Mouse (Mus musculus) limb, embryonic 11.5 days (tissue): ENCODE data around the gene Coq10b. TPM values are rescaled to one million over a fixed set of nuclear protein-coding genes. Genes with fewer than 3 reads are reported as not detected.

Experiments
- ATAC-seq: fragments of 200-750 bp; cut with Nextera tagmentation; 2 replicates; pipeline ENCODE4 v1.8.0; 2017; ENCODE audit warnings: low read depth; ENCODE audit not compliant: insufficient number of reproducible peaks, low FRiP score, low TSS enrichment
- DNase-seq: peaks from one replicate; pipeline ENCODE4 v3.0.0-alpha.2; 2015; ENCODE audit warnings: low spot score
- H3K27ac ChIP-seq: fragments of 300-500 bp; sonication (generic); replicated peaks from 2 replicates; pipeline ENCODE4 v1.5.1; 2014; ENCODE audit warnings: low read depth, mild to moderate bottlenecking, low read length
- H3K27me3 ChIP-seq: fragments of 300-500 bp; sonication (generic); 2 replicates; pipeline ENCODE4 v1.6.1; 2014; ENCODE audit warnings: mild to moderate bottlenecking, low read length, mixed read lengths; ENCODE audit not compliant: control insufficient read depth, insufficient read depth
- H3K36me3 ChIP-seq: fragments of 300-500 bp; sonication (generic); 2 replicates; pipeline ENCODE4 v1.6.1; 2014; ENCODE audit warnings: mild to moderate bottlenecking, low read length, moderate library complexity, mixed read lengths; ENCODE audit not compliant: control insufficient read depth, insufficient read depth
- H3K4me1 ChIP-seq: fragments of 300-500 bp; sonication (generic); 2 replicates; pipeline ENCODE4 v1.6.1; 2014; ENCODE audit warnings: low read length, mixed read lengths; ENCODE audit not compliant: control insufficient read depth, insufficient read depth
- H3K4me2 ChIP-seq: fragments of 300-500 bp; sonication (generic); 2 replicates; pipeline ENCODE4 v1.6.1; 2014; ENCODE audit warnings: low read depth, mild to moderate bottlenecking, moderate library complexity; ENCODE audit not compliant: severe bottlenecking
- H3K4me3 ChIP-seq: fragments of 300-500 bp; sonication (generic); 2 replicates; pipeline ENCODE4 v1.5.1; 2014; ENCODE audit warnings: low read depth, low read length
- H3K9ac ChIP-seq: fragments of 300-500 bp; sonication (generic); 2 replicates; pipeline ENCODE4 v1.6.1; 2014; ENCODE audit warnings: mild to moderate bottlenecking, low read length
- H3K9me3 ChIP-seq: fragments of 300-500 bp; sonication (generic); 2 replicates; pipeline ENCODE4 v1.6.1; 2016; ENCODE audit warnings: low read length; ENCODE audit not compliant: control insufficient read depth
- WGBS: fragments of 180-500 bp; shearing (Covaris S2); extraction: QIAGEN DNeasy Blood & Tissue Kit; methylation state at CpG from one replicate; pipeline ENCODE4 v1.1.7; 2014; 5-methylcytosine and 5-hydroxymethylcytosine counted together
- polyA plus RNA-seq: library from polyadenylated mRNA; unstranded; fragments of >200 nt; fragmentation: Nextera tagmentation; extraction: Ambion mirVana; gene quantifications from 2 replicates; pipeline ENCODE4 v1.2.1, GENCODE M21; 2014

The Coq10b gene
- polyA plus RNA-seq, 1 experiment from 2014 or later, result 21.2 TPM

DNA sequence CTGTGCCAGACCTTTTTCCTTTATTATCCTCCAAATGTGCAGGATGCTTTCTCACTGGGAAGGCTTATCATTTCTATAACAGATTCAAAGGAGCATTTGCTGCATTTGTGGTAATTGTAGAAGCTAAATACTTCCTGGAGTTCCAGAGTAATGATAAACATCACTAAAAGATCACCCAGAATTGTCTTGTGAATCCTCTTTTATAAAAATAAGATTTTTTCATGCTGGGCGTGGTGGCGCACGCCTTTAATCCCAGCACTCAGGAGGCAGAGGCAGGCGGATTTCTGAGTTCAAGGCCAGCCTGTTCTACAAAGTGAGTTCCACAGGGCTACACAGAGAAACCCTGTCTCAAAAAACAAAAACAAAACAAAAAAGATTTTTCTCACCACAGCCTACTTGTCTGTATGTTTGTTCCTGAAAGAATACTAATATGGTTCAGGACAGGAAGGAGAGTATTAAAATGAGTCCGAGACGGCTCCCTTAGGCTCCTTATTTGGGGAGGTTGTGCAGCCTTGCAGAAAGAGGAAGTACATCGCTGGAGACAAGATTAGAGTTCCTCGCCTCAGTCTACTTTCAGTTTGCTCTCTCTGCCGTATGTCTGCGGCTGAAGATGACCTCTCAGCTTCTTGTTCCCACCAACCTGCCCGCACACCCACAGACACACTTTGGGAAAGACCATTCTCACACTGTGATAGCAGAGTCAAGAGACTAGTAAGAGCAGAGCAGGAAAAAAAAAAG lies 23.9 kb upstream of the Coq10b start:
- Histone ChIP-seq H3K27ac (no peak overlapping the region), H3K27me3 (no peaks in the 10 kb centered on the region), H3K9me3 (no peaks in the 10 kb centered on the region), H3K4me3 (no peak overlapping the region), H3K36me3 (no peaks in the 10 kb centered on the region), H3K4me1 (no peaks in the 10 kb centered on the region), H3K4me2 (no peak overlapping the region), H3K9ac (no peak overlapping the region)
- no peak for DNase-seq
- ATAC-seq, result no peak
- 92% methylated on average over 11 of the region's 11 CpGs for WGBS

GRCm38 (mm10) chr1:55029446-55029845 lies 23.1 kb upstream of the Coq10b start:
- no peak overlapping the region for H3K27ac ChIP-seq
- ATAC-seq, result no peak
- H3K27me3 ChIP-seq, result no peaks in the 10 kb centered on the region

GRCm38 (mm10) chr1:55031026-55031779 lies 21.4 kb upstream of the Coq10b start:
- no peak overlapping the region for H3K4me2 ChIP-seq
- H3K4me3 ChIP-seq, result no peak overlapping the region
- H3K9me3 ChIP-seq, result no peaks in the 10 kb centered on the region
- H3K36me3 ChIP-seq, result no peaks in the 10 kb centered on the region
- DNase-seq, result no peak
- H3K27ac ChIP-seq, result no peak overlapping the region
- no peak overlapping the region for H3K9ac ChIP-seq
- no peaks in the 10 kb centered on the region for H3K4me1 ChIP-seq
- ATAC-seq, result no peak
- no peaks in the 10 kb centered on the region for H3K27me3 ChIP-seq

More at GRCm38 (mm10) chr1:55029446-55029845, 23.1 kb upstream of the Coq10b start:
- no peaks in the 10 kb centered on the region for H3K4me1 ChIP-seq
- H3K4me3 ChIP-seq, result no peak overlapping the region
- WGBS, result 72% methylated on average over 4 of the region's 4 CpGs
- no peaks in the 10 kb centered on the region for H3K36me3 ChIP-seq
- no peak overlapping the region for H3K9ac ChIP-seq
- no peak overlapping the region for H3K4me2 ChIP-seq
- no peaks in the 10 kb centered on the region for H3K9me3 ChIP-seq
- DNase-seq, result no peak

- H3K4me2 ChIP-seq, result no peak overlapping the region
- H3K4me1 ChIP-seq, result no peaks in the 10 kb centered on the region
- WGBS, result 94% methylated on average over 1 of the region's 1 CpGs
- ATAC-seq (no peak), DNase-seq (no peak)
- no peak overlapping the region for H3K4me3 ChIP-seq
- H3K9ac ChIP-seq, result no peak overlapping the region
- no peaks in the 10 kb centered on the region for H3K36me3 ChIP-seq
- H3K9me3 ChIP-seq, result no peaks in the 10 kb centered on the region
- H3K27ac ChIP-seq, result no peak overlapping the region
- no peaks in the 10 kb centered on the region for H3K27me3 ChIP-seq
Observed at GRCm38 (mm10) chr1:55039944-55040343, 12.6 kb upstream of the Coq10b start.

DNA sequence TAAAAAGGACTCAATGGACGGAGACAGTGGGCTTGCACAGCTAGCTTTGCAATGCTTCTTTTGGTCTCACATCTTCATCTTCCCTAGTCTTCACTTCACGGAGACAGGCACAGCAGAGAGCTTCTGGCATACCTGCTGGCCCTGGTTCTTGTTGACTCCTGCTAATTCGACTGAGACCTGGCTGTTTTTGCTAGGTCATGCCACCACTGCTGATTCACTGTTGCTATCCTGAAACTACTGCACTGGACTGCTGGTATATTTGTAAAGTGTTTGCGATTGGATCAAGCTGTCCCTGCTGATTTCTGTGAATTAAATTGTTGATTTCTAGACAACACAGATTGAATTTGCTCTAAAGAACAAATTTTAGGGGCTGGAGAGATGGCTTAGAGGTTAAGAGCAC lies 10.9 kb upstream of the Coq10b start:
- H3K27ac ChIP-seq, result no peak overlapping the region
- no peak overlapping the region for H3K4me2 ChIP-seq
- H3K9me3 ChIP-seq, result no peaks in the 10 kb centered on the region
- no peak for ATAC-seq
- H3K4me3 ChIP-seq, result no peak overlapping the region
- no peaks in the 10 kb centered on the region for H3K36me3 ChIP-seq
- WGBS, result 83% methylated on average over 4 of the region's 4 CpGs
- no peaks in the 10 kb centered on the region for H3K4me1 ChIP-seq
- no peak for DNase-seq
- H3K9ac ChIP-seq, result no peak overlapping the region
- H3K27me3 ChIP-seq, result no peaks in the 10 kb centered on the region

DNA sequence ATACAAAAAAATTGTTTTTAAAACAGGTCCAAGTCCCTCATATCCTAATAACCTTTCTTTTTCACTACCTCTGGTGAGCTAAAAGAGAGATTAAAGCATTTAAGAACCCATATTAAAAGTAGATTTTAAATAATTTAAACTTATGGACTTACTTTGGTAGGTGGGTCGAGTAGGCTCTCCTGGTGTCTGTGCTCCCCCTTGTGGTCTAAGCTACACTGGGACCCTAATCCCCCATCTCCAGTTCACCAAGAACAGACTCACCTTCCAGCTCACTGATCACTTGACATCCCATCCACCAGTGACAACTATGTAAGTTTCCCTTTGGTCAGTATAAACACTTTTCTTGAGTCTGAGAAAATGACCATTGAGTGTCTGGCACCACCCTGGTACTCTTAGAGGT lies 10.3 kb upstream of the Coq10b start:
- ATAC-seq (no peak), DNase-seq (no peak)
- Histone ChIP-seq H3K4me1 (no peaks in the 10 kb centered on the region), H3K27ac (no peak overlapping the region), H3K4me2 (no peak overlapping the region), H3K27me3 (no peaks in the 10 kb centered on the region), H3K4me3 (no peak overlapping the region), H3K36me3 (no peaks in the 10 kb centered on the region), H3K9me3 (no peaks in the 10 kb centered on the region), H3K9ac (no peak overlapping the region)
- 67% methylated on average over 1 of the region's 1 CpGs for WGBS

DNA sequence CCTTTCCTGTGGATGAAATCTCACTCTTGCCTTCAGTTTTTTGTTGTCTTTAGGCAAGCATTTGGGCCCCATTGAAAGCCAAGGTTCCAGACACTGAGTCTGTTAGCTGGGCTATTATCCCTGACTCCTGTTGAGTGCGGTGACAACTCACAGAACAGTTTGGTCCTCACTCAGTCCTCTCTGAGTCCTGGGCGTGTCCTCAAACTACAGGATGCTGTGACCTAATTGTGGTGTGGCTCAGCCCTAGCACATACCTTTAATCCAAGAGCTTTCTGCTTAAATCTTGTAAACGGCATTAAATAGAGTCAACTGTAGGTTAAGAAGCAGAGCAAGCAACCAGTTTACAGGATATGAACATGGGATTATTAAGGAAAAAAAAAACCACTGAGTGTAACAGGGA lies 9.4 kb upstream of the Coq10b start:
- 78% methylated on average over 3 of the region's 3 CpGs for WGBS
- Histone ChIP-seq H3K4me1 (no peaks in the 10 kb centered on the region), H3K27me3 (no peaks in the 10 kb centered on the region), H3K27ac (no peak overlapping the region), H3K4me2 (no peak overlapping the region), H3K4me3 (no peak overlapping the region), H3K9ac (no peak overlapping the region), H3K36me3 (no peaks in the 10 kb centered on the region), H3K9me3 (no peaks in the 10 kb centered on the region)
- ATAC-seq (no peak), DNase-seq (no peak)

- no peak overlapping the region for H3K27ac ChIP-seq
- no peaks in the 10 kb centered on the region for H3K27me3 ChIP-seq
- no peaks in the 10 kb centered on the region for H3K4me1 ChIP-seq
- no peak overlapping the region for H3K9ac ChIP-seq
- no peak overlapping the region for H3K4me3 ChIP-seq
- no peak overlapping the region for H3K4me2 ChIP-seq
- ATAC-seq (no peak), DNase-seq (no peak)
- no peaks in the 10 kb centered on the region for H3K9me3 ChIP-seq
- WGBS, result 65% methylated on average over 4 of the region's 4 CpGs
- no peaks in the 10 kb centered on the region for H3K36me3 ChIP-seq
Observed at GRCm38 (mm10) chr1:55048841-55049587, 3.6 kb upstream of the Coq10b start.
